Mouse (Mus musculus): ENCODE measurements around the gene Eea1. TPM values are rescaled to one million over a fixed set of nuclear protein-coding genes. Genes with fewer than 3 reads are reported as not detected.
"Not testable (repeated sequence)": the region's sequence is repeated elsewhere in the genome, so short reads cannot be mapped to it uniquely, and the experiment has no call there.

The Eea1 gene
- polyA plus RNA-seq, 1 experiment from 2014 or later: 10.3 TPM

GRCm38 (mm10) chr10:95904668-95905067 lies 35.8 kb upstream of the Eea1 start:
- H3K36me3 ChIP-seq (ENCODE audit: control insufficient read depth, insufficient read depth, low read length): no peaks in the 10 kb centered on the region
- 87% methylated on average over 6 of the region's 6 CpGs for WGBS
- ATAC-seq (ENCODE audit: insufficient number of reproducible peaks, low FRiP score, low TSS enrichment, low read depth): no peak
- no peak overlapping the region for H3K4me3 ChIP-seq (ENCODE audit: low read depth, low read length)
- H3K4me1 ChIP-seq (ENCODE audit: control insufficient read depth, insufficient read depth, low read length): no peaks in the 10 kb centered on the region
- H3K9ac ChIP-seq (ENCODE audit: low read length): no peak overlapping the region
- no peak for DNase-seq (ENCODE audit: low spot score)
- no peaks in the 10 kb centered on the region for H3K9me3 ChIP-seq (ENCODE audit: control insufficient read depth, low read length)
- H3K27ac ChIP-seq (replicated peaks; ENCODE audit: low read depth, low read length): no peak overlapping the region
- no peaks in the 10 kb centered on the region for H3K27me3 ChIP-seq (ENCODE audit: control insufficient read depth, insufficient read depth, low read length)
- H3K4me2 ChIP-seq (ENCODE audit: low read depth, severe bottlenecking): no peak overlapping the region

GRCm38 (mm10) chr10:95909246-95909909 lies 31.1 kb upstream of the Eea1 start:
- no peaks in the 10 kb centered on the region for H3K4me1 ChIP-seq (ENCODE audit: control insufficient read depth, insufficient read depth, low read length)
- no peak overlapping the region for H3K27ac ChIP-seq (replicated peaks; ENCODE audit: low read depth, low read length)
- H3K36me3 ChIP-seq (ENCODE audit: control insufficient read depth, insufficient read depth, low read length): no peaks in the 10 kb centered on the region
- H3K4me2 ChIP-seq (ENCODE audit: low read depth, severe bottlenecking): no peak overlapping the region
- no peaks in the 10 kb centered on the region for H3K9me3 ChIP-seq (ENCODE audit: control insufficient read depth, low read length)
- no peak overlapping the region for H3K4me3 ChIP-seq (ENCODE audit: low read depth, low read length)
- ATAC-seq (ENCODE audit: insufficient number of reproducible peaks, low FRiP score, low TSS enrichment, low read depth): no peak
- no peak for DNase-seq (ENCODE audit: low spot score)
- no peak overlapping the region for H3K9ac ChIP-seq (ENCODE audit: low read length)
- H3K27me3 ChIP-seq (ENCODE audit: control insufficient read depth, insufficient read depth, low read length): no peaks in the 10 kb centered on the region
- 97% methylated on average over 4 of the region's 4 CpGs for WGBS

GRCm38 (mm10) chr10:95911016-95911415 lies 29.4 kb upstream of the Eea1 start:
- Histone ChIP-seq H3K9me3 (ENCODE audit: control insufficient read depth, low read length) (no peaks in the 10 kb centered on the region), H3K27me3 (ENCODE audit: control insufficient read depth, insufficient read depth, low read length) (no peaks in the 10 kb centered on the region), H3K9ac (ENCODE audit: low read length) (no peak overlapping the region), H3K36me3 (ENCODE audit: control insufficient read depth, insufficient read depth, low read length) (no peaks in the 10 kb centered on the region), H3K4me1 (ENCODE audit: control insufficient read depth, insufficient read depth, low read length) (no peaks in the 10 kb centered on the region), H3K4me3 (ENCODE audit: low read depth, low read length) (no peak overlapping the region), H3K4me2 (ENCODE audit: low read depth, severe bottlenecking) (no peak overlapping the region), H3K27ac (replicated peaks; ENCODE audit: low read depth, low read length) (no peak overlapping the region)
- ATAC-seq (ENCODE audit: insufficient number of reproducible peaks, low FRiP score, low TSS enrichment, low read depth) (no peak), DNase-seq (ENCODE audit: low spot score) (no peak)
- WGBS: 42% methylated on average over 5 of the region's 5 CpGs

GRCm38 (mm10) chr10:95914434-95915174 lies 25.8 kb upstream of the Eea1 start:
- WGBS: 79% methylated on average over 5 of the region's 5 CpGs
- ATAC-seq (ENCODE audit: insufficient number of reproducible peaks, low FRiP score, low TSS enrichment, low read depth): no peak

GRCm38 (mm10) chr10:95918716-95919115 lies 21.7 kb upstream of the Eea1 start:
- no peak overlapping the region for H3K27ac ChIP-seq (replicated peaks; ENCODE audit: low read depth, low read length)
- WGBS: 5% methylated on average over 3 of the region's 3 CpGs

More at GRCm38 (mm10) chr10:95914434-95915174, 25.8 kb upstream of the Eea1 start:
- no peaks in the 10 kb centered on the region for H3K9me3 ChIP-seq (ENCODE audit: control insufficient read depth, low read length)
- H3K4me2 ChIP-seq (ENCODE audit: low read depth, severe bottlenecking): no peak overlapping the region
- no peak overlapping the region for H3K27ac ChIP-seq (replicated peaks; ENCODE audit: low read depth, low read length)
- H3K4me3 ChIP-seq (ENCODE audit: low read depth, low read length): no peak overlapping the region
- H3K36me3 ChIP-seq (ENCODE audit: control insufficient read depth, insufficient read depth, low read length): no peaks in the 10 kb centered on the region
- H3K27me3 ChIP-seq (ENCODE audit: control insufficient read depth, insufficient read depth, low read length): no peaks in the 10 kb centered on the region
- peaks cover 4% of the 10 kb centered on the region; the same call in 1 of the 2 replicates for H3K4me1 ChIP-seq (ENCODE audit: control insufficient read depth, insufficient read depth, low read length)
- no peak for DNase-seq (ENCODE audit: low spot score)
- no peak overlapping the region for H3K9ac ChIP-seq (ENCODE audit: low read length)

GRCm38 (mm10) chr10:95923263-95924217 lies 16.9 kb upstream of the Eea1 start:
- WGBS: 76% methylated on average over 6 of the region's 6 CpGs
- Histone ChIP-seq H3K27ac (replicated peaks; ENCODE audit: low read depth, low read length) (no peak overlapping the region), H3K4me2 (ENCODE audit: low read depth, severe bottlenecking) (no peak overlapping the region), H3K9me3 (ENCODE audit: control insufficient read depth, low read length) (no peaks in the 10 kb centered on the region), H3K36me3 (ENCODE audit: control insufficient read depth, insufficient read depth, low read length) (no peaks in the 10 kb centered on the region), H3K27me3 (ENCODE audit: control insufficient read depth, insufficient read depth, low read length) (no peaks in the 10 kb centered on the region), H3K4me1 (ENCODE audit: control insufficient read depth, insufficient read depth, low read length) (no peaks in the 10 kb centered on the region), H3K9ac (ENCODE audit: low read length) (no peak overlapping the region), H3K4me3 (ENCODE audit: low read depth, low read length) (no peak overlapping the region)
- DNase-seq (ENCODE audit: low spot score) (no peak), ATAC-seq (ENCODE audit: insufficient number of reproducible peaks, low FRiP score, low TSS enrichment, low read depth) (no peak)

More at GRCm38 (mm10) chr10:95918716-95919115, 21.7 kb upstream of the Eea1 start:
- Histone ChIP-seq H3K4me3 (ENCODE audit: low read depth, low read length) (no peak overlapping the region), H3K4me2 (ENCODE audit: low read depth, severe bottlenecking) (no peak overlapping the region), H3K4me1 (ENCODE audit: control insufficient read depth, insufficient read depth, low read length) (peaks cover 4% of the 10 kb centered on the region; the same call in 1 of the 2 replicates), H3K27me3 (ENCODE audit: control insufficient read depth, insufficient read depth, low read length) (no peaks in the 10 kb centered on the region), H3K9me3 (ENCODE audit: control insufficient read depth, low read length) (no peaks in the 10 kb centered on the region), H3K36me3 (ENCODE audit: control insufficient read depth, insufficient read depth, low read length) (no peaks in the 10 kb centered on the region), H3K9ac (ENCODE audit: low read length) (no peak overlapping the region)
- no peak for DNase-seq (ENCODE audit: low spot score)
- ATAC-seq (ENCODE audit: insufficient number of reproducible peaks, low FRiP score, low TSS enrichment, low read depth): no peak

- not testable (repeated sequence) for H3K27me3 ChIP-seq (ENCODE audit: control insufficient read depth, insufficient read depth, low read length); H3K9me3 ChIP-seq (ENCODE audit: control insufficient read depth, low read length); H3K36me3 ChIP-seq (ENCODE audit: control insufficient read depth, insufficient read depth, low read length); H3K27ac ChIP-seq (replicated peaks; ENCODE audit: low read depth, low read length); H3K4me1 ChIP-seq (ENCODE audit: control insufficient read depth, insufficient read depth, low read length); H3K4me3 ChIP-seq (ENCODE audit: low read depth, low read length); H3K4me2 ChIP-seq (ENCODE audit: low read depth, severe bottlenecking); H3K9ac ChIP-seq (ENCODE audit: low read length); ATAC-seq (ENCODE audit: insufficient number of reproducible peaks, low FRiP score, low TSS enrichment, low read depth); DNase-seq (ENCODE audit: low spot score)
- 90% methylated on average over 13 of the region's 13 CpGs for WGBS
Observed at GRCm38 (mm10) chr10:95933631-95934030, 6.8 kb upstream of the Eea1 start.

Data from limb, embryonic 11.5 days (tissue).